Mouse (Mus musculus): ENCODE results near the gene Slc26a8.

- TF ChIP-seq GATA1 (IDR thresholded peaks at IDR 0.05; ENCODE audit: low read length) (no peak), TAL1 (IDR thresholded peaks at IDR 0.05; ENCODE audit: low read length) (no peak)
Observed at GRCm38 (mm10) chr17:28697290-28698195, 7.5 kb upstream of the Slc26a8 start.

Measured in erythroblast, embryonic 14.5 days (primary cell).